Mouse (Mus musculus) heart, adult 2 months (tissue): ENCODE measurements around the gene AC141477.1.

ENCODE experiments used
- CTCF ChIP-seq: fragments of 200-600 bp; IDR thresholded peaks from 2 replicates; pipeline ENCODE4 v1.8.1; 2022; ENCODE audit warnings: antibody characterized with exemption, mild to moderate bottlenecking, moderate library complexity
- EP300 ChIP-seq: fragments of 200-500 bp; IDR thresholded peaks from 2 replicates; pipeline ENCODE4 v1.6.1; 2011; ENCODE audit warnings: low read depth, low read length, control low read depth; ENCODE audit not compliant: insufficient read depth
- POLR2A ChIP-seq: fragments of 200-500 bp; IDR thresholded peaks from 2 replicates; pipeline ENCODE4 v1.6.1; 2011; ENCODE audit warnings: mild to moderate bottlenecking, low read depth, low read length, control low read depth; ENCODE audit not compliant: insufficient read depth

GRCm38 (mm10) chr10:76445996-76446681, 5.9 kb upstream of the AC141477.1 start:
- TF ChIP-seq CTCF (no peak), POLR2A (no peak), EP300 (no peak)
